Mouse (Mus musculus) CH12.LX (cell line): ENCODE measurements at regions not wholly inside any gene's neighbourhood (a gene's known extent, or its start where the extent isn't known, plus 50 kb on each side); places are given as distances from the start of the nearest gene placed in this dataset.

Experiments used
- DNase-seq: peaks from one replicate; pipeline ENCODE4 v3.0.0-alpha.2; 2013; ENCODE audit errors: extremely low read depth
- H3K27ac ChIP-seq: 2 replicates; pipeline ENCODE4 v1.5.1; 2012; ENCODE audit warnings: low read depth, mild to moderate bottlenecking, control low read depth, moderate library complexity; ENCODE audit not compliant: insufficient read depth
- H3K27me3 ChIP-seq: replicated peaks from 2 replicates; pipeline ENCODE3; 2012; ENCODE audit warnings: inconsistent platforms
- H3K36me3 ChIP-seq, 2 experiments: replicated peaks in 1 of 2; 2 replicates each; pipeline versions ENCODE3 to v1.6.1; 2012; ENCODE audit warnings: inconsistent platforms in 1 of 2, low read length in 1 of 2, mild to moderate bottlenecking in 1 of 2, mixed read lengths in 1 of 2, moderate library complexity in 1 of 2; ENCODE audit not compliant: control insufficient read depth in 1 of 2, insufficient read depth in 1 of 2
- H3K4me1 ChIP-seq, 2 experiments: 2 replicates each; pipeline ENCODE4 v1.6.1; 2012; ENCODE audit warnings: inconsistent platforms in 1 of 2, moderate library complexity in 1 of 2; ENCODE audit not compliant: insufficient read depth in 2 of 2, control insufficient read depth in 1 of 2
- H3K4me2 ChIP-seq: 2 replicates; pipeline ENCODE4 v1.6.1; 2012; ENCODE audit warnings: low read depth, mild to moderate bottlenecking, control low read depth; ENCODE audit not compliant: poor library complexity, insufficient read depth, severe bottlenecking
- H3K4me3 ChIP-seq, 3 experiments: fragments of 150-350 bp in 1 of 3; sonication (generic) in 1 of 3; replicated peaks in 1 of 3; 2 replicates each; pipeline versions ENCODE3 to v1.5.1; 2011 to 2012; ENCODE audit warnings: low read depth in 2 of 3, low read length in 2 of 3, mild to moderate bottlenecking in 2 of 3, moderate library complexity in 2 of 3, control low read depth in 1 of 3, improper control_type of control experiment in 1 of 3, inconsistent platforms in 1 of 3, mixed read lengths in 1 of 3; ENCODE audit not compliant: poor library complexity in 1 of 3
- H3K79me2 ChIP-seq: replicated peaks from 2 replicates; pipeline ENCODE4 v1.6.1; 2012; ENCODE audit warnings: mild to moderate bottlenecking, moderate library complexity; ENCODE audit not compliant: control insufficient read depth, poor library complexity, insufficient read depth, severe bottlenecking; ENCODE audit errors: extremely low read depth
- H3K9ac ChIP-seq: 2 replicates; pipeline ENCODE4 v1.6.1; 2012; ENCODE audit warnings: low read depth, mild to moderate bottlenecking, control low read depth, moderate library complexity; ENCODE audit not compliant: insufficient read depth
- H3K9me3 ChIP-seq: replicated peaks from 2 replicates; pipeline ENCODE3; 2012; ENCODE audit warnings: low read length, inconsistent platforms, mixed read lengths
- BHLHE40 ChIP-seq: IDR thresholded peaks from 2 replicates; pipeline ENCODE4 v1.6.1; 2011; ENCODE audit warnings: mild to moderate bottlenecking, low read depth, low read length, improper control_type of control experiment
- CHD1 ChIP-seq: IDR thresholded peaks from 2 replicates; pipeline ENCODE4 v1.6.1; 2012; ENCODE audit warnings: low read depth, low read length, improper control_type of control experiment, inconsistent platforms
- CTCF ChIP-seq, 2 experiments: IDR thresholded peaks in 1 of 2; conservative IDR thresholded peaks in 1 of 2; 2 replicates each; pipeline ENCODE4 v1.5.1; 2011 to 2012; ENCODE audit warnings: low read depth in 2 of 2, low read length in 2 of 2, improper control_type of control experiment in 1 of 2, inconsistent platforms in 1 of 2, mild to moderate bottlenecking in 1 of 2, moderate library complexity in 1 of 2
- E2F4 ChIP-seq: IDR thresholded peaks from 2 replicates; pipeline ENCODE4 v1.6.1; 2011; ENCODE audit warnings: low read depth, low read length, improper control_type of control experiment; ENCODE audit not compliant: insufficient replicate concordance
- GABPA ChIP-seq: IDR thresholded peaks from 2 replicates; pipeline ENCODE4 v1.6.1; 2012; ENCODE audit warnings: low read depth, low read length, improper control_type of control experiment, inconsistent platforms; ENCODE audit not compliant: insufficient replicate concordance
- HCFC1 ChIP-seq: IDR thresholded peaks from 2 replicates; pipeline ENCODE4 v1.6.1; 2012; ENCODE audit warnings: low read depth, mild to moderate bottlenecking, inconsistent platforms, low read length, improper control_type of control experiment
- IRF4 ChIP-seq: IDR thresholded peaks from 2 replicates; pipeline ENCODE4 v1.6.1; 2014; ENCODE audit warnings: low read depth, mild to moderate bottlenecking, inconsistent platforms, low read length, improper control_type of control experiment
- JUN ChIP-seq: IDR thresholded peaks from 2 replicates; pipeline ENCODE4 v1.6.1; 2011; ENCODE audit warnings: low read depth, mild to moderate bottlenecking, low read length, improper control_type of control experiment, moderate library complexity; ENCODE audit not compliant: insufficient read depth
- KAT2A ChIP-seq: IDR thresholded peaks from 2 replicates; pipeline ENCODE4 v1.6.1; 2012; ENCODE audit warnings: low read length, improper control_type of control experiment, inconsistent platforms; ENCODE audit not compliant: insufficient replicate concordance
- MAFK ChIP-seq: IDR thresholded peaks from 2 replicates; pipeline ENCODE4 v1.6.1; 2011; ENCODE audit warnings: low read length, improper control_type of control experiment; ENCODE audit not compliant: insufficient replicate concordance
- MAX ChIP-seq: IDR thresholded peaks from 2 replicates; pipeline ENCODE4 v1.6.1; 2011; ENCODE audit warnings: low read length, improper control_type of control experiment
- PAX5 ChIP-seq: IDR thresholded peaks from 2 replicates; pipeline ENCODE4 v1.6.1; 2012; ENCODE audit warnings: low read length, inconsistent platforms, mixed read lengths
- POLR2A ChIP-seq: IDR thresholded peaks from 2 replicates; pipeline ENCODE4 v1.6.1; 2011; ENCODE audit warnings: low read depth, mild to moderate bottlenecking, improper control_type of control experiment, low read length
- RAD21 ChIP-seq: IDR thresholded peaks from 2 replicates; pipeline ENCODE4 v1.6.1; 2011; ENCODE audit warnings: low read depth, mild to moderate bottlenecking, low read length, improper control_type of control experiment, moderate library complexity
- TBP ChIP-seq: conservative IDR thresholded peaks from 2 replicates; pipeline ENCODE4 v1.6.1; 2011; ENCODE audit warnings: low read depth, low read length, improper control_type of control experiment
- USF1 ChIP-seq: IDR thresholded peaks from 2 replicates; pipeline ENCODE4 v1.6.1; 2014; ENCODE audit warnings: low read depth, mild to moderate bottlenecking, inconsistent platforms, low read length, improper control_type of control experiment
- ZMIZ1 ChIP-seq: IDR thresholded peaks from 2 replicates; pipeline ENCODE4 v1.6.1; 2012; ENCODE audit warnings: low read depth, mild to moderate bottlenecking, inconsistent platforms, low read length, improper control_type of control experiment
- ZNF384 ChIP-seq: IDR thresholded peaks from 2 replicates; pipeline ENCODE4 v1.6.1; 2012; ENCODE audit warnings: low read depth, low read length, improper control_type of control experiment, inconsistent platforms
- dilution Hi-C: fragments of 300-500 bp; cut with MboI; formaldehyde crosslinking; loops from 2 replicates; pipeline ENCODE4 v1.14.3; 2020; ENCODE audit warnings: low sequenced_read_pairs; ENCODE audit not compliant: extremely low pct_unique_long_range_greater_than_20kb, extremely low pct_ligation_motif_present
- in situ Hi-C: fragments of 300-500 bp; cut with MboI; formaldehyde crosslinking; loops from 3 replicates; pipeline ENCODE4 v1.14.3; 2019; ENCODE audit warnings: low sequenced_read_pairs, low pct_ligation_motif_present, low pct_unique_long_range_greater_than_20kb, mixed read lengths

DNA sequence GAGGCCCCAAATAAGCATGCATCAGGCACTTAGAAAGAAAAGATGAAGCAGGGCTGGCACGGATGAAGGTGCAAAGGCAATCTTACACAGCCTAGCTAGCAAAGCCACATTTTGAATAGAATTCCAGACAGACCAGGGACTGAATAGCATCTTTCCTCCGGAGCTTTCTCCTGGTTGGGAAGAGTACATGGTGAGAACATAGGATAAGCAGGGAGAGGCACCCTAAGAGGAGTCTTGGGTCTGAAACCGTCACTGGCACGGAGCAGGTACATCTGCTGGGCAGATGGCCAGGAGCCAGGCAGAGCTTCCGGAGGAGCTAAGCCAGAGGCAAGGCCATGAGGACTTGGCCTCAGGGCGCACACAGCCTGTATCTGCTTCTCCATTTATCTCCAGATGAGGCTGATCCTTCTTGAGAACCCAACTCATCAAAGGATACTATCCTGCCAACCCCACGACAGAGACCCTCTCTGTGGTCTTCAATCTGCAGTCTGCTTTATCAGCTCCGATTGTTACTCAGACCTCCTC lies 70.4 kb upstream of the Ccn6 start:
- no peak for DNase-seq
- TF ChIP-seq MAFK (no peak), TBP (no peak), ZMIZ1 (no peak), JUN (no peak), KAT2A (no peak), IRF4 (no peak), POLR2A (no peak), MAX (no peak), HCFC1 (no peak), RAD21 (no peak), PAX5 (no peak), BHLHE40 (no peak), E2F4 (no peak), CHD1 (no peak)
- Histone ChIP-seq H3K9ac (no peak overlapping the region), H3K4me1 (no peaks in the 10 kb centered on the region), H3K27me3 (no peaks in the 10 kb centered on the region), H3K9me3 (no peaks in the 10 kb centered on the region), H3K4me3 (no peak overlapping the region), H3K27ac (no peak overlapping the region), H3K79me2 (no peaks in the 10 kb centered on the region), H3K4me2 (no peak overlapping the region), H3K36me3 (no peaks in the 10 kb centered on the region)
- in situ Hi-C loops (loop anchor here (10.0 kb wide), 1 partner anchor 59 kb away; no protein-coding TSS in a partner anchor), dilution Hi-C loops (no loop called here)

GRCm38 (mm10) chr10:39233191-39233590 lies 69.6 kb upstream of the Ccn6 start:
- Histone ChIP-seq H3K36me3 (no peaks in the 10 kb centered on the region), H3K4me1 (no peaks in the 10 kb centered on the region), H3K79me2 (no peaks in the 10 kb centered on the region), H3K9me3 (no peaks in the 10 kb centered on the region), H3K4me2 (no peak overlapping the region), H3K4me3 (no peak overlapping the region), H3K27me3 (no peaks in the 10 kb centered on the region), H3K9ac (no peak overlapping the region), H3K27ac (no peak overlapping the region)
- TF ChIP-seq TBP: no peak
- TF ChIP-seq ZNF384: no peak
- no peak for TF ChIP-seq GABPA
- TF ChIP-seq CTCF (conservative IDR thresholded peaks at IDR 0.05 in 1 of 2, IDR thresholded peaks at IDR 0.05 in 1 of 2; ENCODE audit: low read depth in 2 of 2, low read length in 2 of 2): no peak
- TF ChIP-seq USF1: no peak
- no peak for DNase-seq
- in situ Hi-C loops: loop anchor here (10.0 kb wide), 1 partner anchor 58 kb away; no protein-coding TSS in a partner anchor
- dilution Hi-C loops: no loop called here
